Mouse (Mus musculus) liver, postnatal 0 days (tissue): Measurements from ENCODE around the gene Acsm4. TPM values are rescaled to one million over a fixed set of nuclear protein-coding genes. Genes with fewer than 3 reads are reported as not detected.

Experiments
- ATAC-seq: fragments of 200-750 bp; cut with Nextera tagmentation; 2 replicates; pipeline ENCODE4 v1.8.0; 2017; ENCODE audit warnings: mild to moderate bottlenecking, moderate library complexity
- DNase-seq: peaks from one replicate; pipeline ENCODE4 v3.0.0-alpha.2; 2016
- H3K27ac ChIP-seq: fragments of 300-500 bp; sonication (generic); 2 replicates; pipeline ENCODE4 v1.5.1; 2014; ENCODE audit warnings: antibody characterized with exemption, moderate library complexity, mild to moderate bottlenecking, low read depth
- H3K27me3 ChIP-seq: fragments of 300-500 bp; sonication (generic); 2 replicates; pipeline ENCODE4 v1.6.1; 2014; ENCODE audit warnings: low read length, control low read depth, mixed read lengths; ENCODE audit not compliant: insufficient read depth
- H3K36me3 ChIP-seq: fragments of 300-500 bp; sonication (generic); replicated peaks from 2 replicates; pipeline ENCODE4 v1.6.1; 2014; ENCODE audit warnings: mild to moderate bottlenecking, control low read depth, low read length, moderate library complexity, mixed read lengths; ENCODE audit not compliant: insufficient read depth
- H3K4me1 ChIP-seq: fragments of 300-500 bp; sonication (generic); 2 replicates; pipeline ENCODE4 v1.6.1; 2014; ENCODE audit warnings: antibody characterized with exemption, mild to moderate bottlenecking, control low read depth; ENCODE audit not compliant: insufficient read depth
- H3K4me2 ChIP-seq: fragments of 300-500 bp; sonication (generic); 2 replicates; pipeline ENCODE4 v1.6.1; 2014; ENCODE audit warnings: low read depth, mild to moderate bottlenecking, low read length, moderate library complexity, mixed read lengths
- H3K4me3 ChIP-seq: fragments of 300-500 bp; sonication (generic); 2 replicates; pipeline ENCODE4 v1.5.1; 2014; ENCODE audit warnings: low read depth, low read length
- H3K9ac ChIP-seq: fragments of 300-500 bp; sonication (generic); replicated peaks from 2 replicates; pipeline ENCODE4 v1.6.1; 2014; ENCODE audit warnings: mild to moderate bottlenecking, moderate library complexity
- H3K9me3 ChIP-seq: fragments of 300-500 bp; sonication (generic); 2 replicates; pipeline ENCODE4 v1.6.1; 2016; ENCODE audit warnings: mild to moderate bottlenecking, control low read depth, low read length, mixed read lengths
- CTCF ChIP-seq: sonication (generic); IDR thresholded peaks from 2 replicates; pipeline ENCODE4 v1.5.1; 2016; ENCODE audit warnings: antibody characterized with exemption, low read depth
- EP300 ChIP-seq: IDR thresholded peaks from 2 replicates; pipeline ENCODE4 v1.6.1; 2016; ENCODE audit warnings: antibody characterized with exemption, low read depth, mild to moderate bottlenecking
- WGBS: fragments of 180-500 bp; shearing (Covaris S2); extraction: QIAGEN DNeasy Blood & Tissue Kit; methylation state at CpG from one replicate; pipeline ENCODE4 v1.1.7; 2014; ENCODE audit not compliant: insufficient replicate concordance; 5-methylcytosine and 5-hydroxymethylcytosine counted together
- polyA plus RNA-seq: library from polyadenylated mRNA; unstranded; fragments of >200 nt; fragmentation: Nextera tagmentation; extraction: Ambion mirVana; gene quantifications from 2 replicates; pipeline ENCODE4 v1.2.1, GENCODE M21; 2015

Acsm4 gene
- polyA plus RNA-seq, result not detected in 2 replicates

DNA sequence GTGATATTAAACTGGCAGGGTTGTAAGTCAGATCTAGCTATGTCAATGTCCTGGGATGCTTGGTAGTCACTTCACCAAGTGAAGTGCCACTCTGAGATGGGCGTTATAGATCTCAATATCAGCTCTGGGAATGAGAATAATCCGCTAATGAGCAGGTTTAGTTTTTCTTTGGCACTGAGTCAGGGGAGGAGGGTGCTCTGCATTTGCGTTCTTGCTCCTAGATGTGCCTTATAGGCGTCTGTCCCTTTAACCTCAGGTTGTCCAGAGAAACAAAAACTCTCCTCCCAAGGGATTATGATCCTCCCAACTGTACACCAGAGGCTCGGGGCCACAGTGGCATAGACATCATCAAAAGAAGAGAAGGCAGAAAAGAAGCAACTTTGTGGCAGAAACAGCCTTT is at the start of gene Acsm4:
TSS of gene Acsm4 (plus strand) at position 301 of the 400 bp plus-strand sequence.
- Histone ChIP-seq H3K27ac (no peak within 1 kb of the TSS), H3K36me3 (no peaks in the 10 kb centered on the region), H3K4me1 (no peaks in the 10 kb centered on the region), H3K4me2 (no peak within 1 kb of the TSS), H3K27me3 (no peaks in the 10 kb centered on the region), H3K4me3 (no peak within 1 kb of the TSS), H3K9me3 (no peaks in the 10 kb centered on the region), H3K9ac (no peak within 1 kb of the TSS)
- no peak for ATAC-seq
- WGBS, result 60% methylated on average over 5 of the region's 5 CpGs
- no peak for DNase-seq
- no peak for TF ChIP-seq EP300
- TF ChIP-seq CTCF, result no peak

DNA sequence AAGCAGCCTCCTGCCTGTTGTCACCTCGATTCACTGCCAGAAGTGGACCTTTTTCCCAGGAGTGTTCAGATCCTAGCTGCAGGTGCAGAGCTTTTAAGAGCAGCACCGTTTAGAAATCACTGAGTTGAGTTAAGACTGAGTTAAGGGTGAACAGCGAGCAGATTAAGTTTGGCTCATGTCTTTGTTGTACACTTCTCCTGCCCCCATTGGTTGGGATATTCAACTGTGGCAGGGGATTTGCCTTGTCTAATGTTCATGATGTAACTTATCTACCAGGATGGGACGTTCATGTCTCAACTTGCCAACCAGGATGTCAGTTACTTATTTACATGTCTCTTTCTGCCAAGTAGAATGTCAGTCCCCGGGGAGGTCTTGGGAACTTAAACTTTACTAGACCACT is 47.5 kb upstream of the Acsm4 start:
- ATAC-seq, result no peak
- TF ChIP-seq CTCF, result no peak
- TF ChIP-seq EP300, result no peak

DNA sequence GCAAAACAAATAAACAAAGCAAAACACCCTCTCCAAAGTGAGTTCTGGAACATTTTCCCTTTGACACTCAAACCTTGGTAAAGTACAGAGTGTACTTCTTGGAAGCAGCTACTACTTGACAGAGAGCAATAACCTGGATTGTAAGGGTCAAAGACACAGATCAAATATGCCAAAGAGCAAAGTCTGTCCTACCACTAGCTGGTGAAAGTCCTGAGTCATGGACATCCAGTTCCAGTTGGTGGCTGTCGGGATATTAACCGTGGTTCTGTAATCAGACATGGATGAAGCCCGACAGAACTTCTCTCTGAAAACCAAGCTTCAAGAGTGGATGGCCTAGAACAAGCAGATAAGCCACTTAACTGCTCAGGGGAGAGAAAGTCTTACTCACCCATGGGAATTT is 21.9 kb upstream of the Acsm4 start:
- ATAC-seq (peak; percentile 69), DNase-seq (no peak)
- Histone ChIP-seq H3K9me3 (no peaks in the 10 kb centered on the region), H3K4me1 (no peaks in the 10 kb centered on the region), H3K4me2 (no peak overlapping the region), H3K36me3 (no peaks in the 10 kb centered on the region), H3K9ac (no peak overlapping the region), H3K27ac (peak overlapping the region; percentile 45), H3K4me3 (no peak overlapping the region), H3K27me3 (no peaks in the 10 kb centered on the region)
- TF ChIP-seq CTCF, result no peak
- TF ChIP-seq EP300, result peak; percentile 43; the same call in 1 of the 2 replicates
- WGBS, result 56% methylated on average over 3 of the region's 3 CpGs

More for the DNA sequence above, 47.5 kb upstream of the Acsm4 start:
- H3K27ac ChIP-seq, result no peak overlapping the region
- H3K9ac ChIP-seq, result no peak overlapping the region
- H3K4me2 ChIP-seq, result no peak overlapping the region
- H3K27me3 ChIP-seq, result no peaks in the 10 kb centered on the region
- 65% methylated on average over 5 of the region's 5 CpGs for WGBS
- H3K9me3 ChIP-seq, result no peaks in the 10 kb centered on the region
- DNase-seq, result no peak
- peaks cover 4% of the 10 kb centered on the region; the same call in 1 of the 2 replicates for H3K4me1 ChIP-seq
- H3K4me3 ChIP-seq, result no peak overlapping the region
- no peaks in the 10 kb centered on the region for H3K36me3 ChIP-seq

DNA sequence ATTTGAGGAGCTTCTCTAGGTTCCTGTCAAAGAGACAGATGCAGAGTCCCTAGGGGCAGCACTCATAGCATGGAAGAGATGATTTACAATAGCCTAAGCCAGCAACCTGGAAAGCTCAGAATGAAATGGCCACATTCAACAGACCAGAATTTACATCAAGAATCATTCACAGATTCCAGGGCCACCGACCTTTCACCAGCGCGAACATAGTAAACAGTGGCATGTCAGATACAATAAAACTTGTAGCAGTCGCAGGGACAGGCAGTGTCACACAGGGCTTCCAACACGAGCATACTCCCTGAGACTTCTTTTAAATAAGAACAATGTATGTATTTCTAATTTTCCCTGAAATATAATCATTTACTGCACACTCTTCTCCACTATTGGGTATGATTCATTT is 19.4 kb upstream of the Acsm4 start:
- no peaks in the 10 kb centered on the region for H3K9me3 ChIP-seq
- H3K27ac ChIP-seq, result no peak overlapping the region
- no peaks in the 10 kb centered on the region for H3K36me3 ChIP-seq
- H3K4me3 ChIP-seq, result no peak overlapping the region
- WGBS, result 55% methylated on average over 5 of the region's 5 CpGs
- DNase-seq, result peak; percentile 18
- no peak overlapping the region for H3K4me2 ChIP-seq
- no peaks in the 10 kb centered on the region for H3K27me3 ChIP-seq
- no peaks in the 10 kb centered on the region for H3K4me1 ChIP-seq
- TF ChIP-seq CTCF (no peak), EP300 (no peak)
- H3K9ac ChIP-seq, result no peak overlapping the region
- peak; percentile 73 for ATAC-seq

DNA sequence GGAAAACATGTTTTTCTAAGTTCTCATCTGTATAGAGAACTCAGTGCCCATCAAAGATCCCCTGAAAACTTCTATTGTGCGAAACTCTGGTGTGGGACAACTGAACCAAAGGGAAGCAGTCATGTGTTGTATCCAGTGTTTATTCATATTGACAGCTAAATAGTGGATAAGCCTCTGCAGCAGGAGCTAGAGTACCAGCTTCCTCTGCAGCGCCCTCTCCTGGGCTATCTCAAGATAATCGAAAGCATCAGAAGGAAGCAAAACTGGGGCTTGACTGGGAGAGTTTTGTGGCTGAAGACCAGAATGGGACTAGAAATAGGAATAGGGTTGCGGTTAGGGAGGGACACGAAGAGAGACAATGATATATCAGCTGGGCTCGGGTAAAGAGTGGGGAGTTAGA is 18.9 kb upstream of the Acsm4 start:
- Histone ChIP-seq H3K36me3 (no peaks in the 10 kb centered on the region), H3K4me3 (no peak overlapping the region), H3K4me1 (no peaks in the 10 kb centered on the region), H3K27me3 (no peaks in the 10 kb centered on the region), H3K27ac (no peak overlapping the region), H3K4me2 (no peak overlapping the region), H3K9ac (no peak overlapping the region), H3K9me3 (no peaks in the 10 kb centered on the region)
- WGBS, result 41% methylated on average over 6 of the region's 6 CpGs
- ATAC-seq (peak; percentile 69), DNase-seq (peak; percentile 39)
- no peak for TF ChIP-seq EP300
- TF ChIP-seq CTCF, result peak; percentile 60

DNA sequence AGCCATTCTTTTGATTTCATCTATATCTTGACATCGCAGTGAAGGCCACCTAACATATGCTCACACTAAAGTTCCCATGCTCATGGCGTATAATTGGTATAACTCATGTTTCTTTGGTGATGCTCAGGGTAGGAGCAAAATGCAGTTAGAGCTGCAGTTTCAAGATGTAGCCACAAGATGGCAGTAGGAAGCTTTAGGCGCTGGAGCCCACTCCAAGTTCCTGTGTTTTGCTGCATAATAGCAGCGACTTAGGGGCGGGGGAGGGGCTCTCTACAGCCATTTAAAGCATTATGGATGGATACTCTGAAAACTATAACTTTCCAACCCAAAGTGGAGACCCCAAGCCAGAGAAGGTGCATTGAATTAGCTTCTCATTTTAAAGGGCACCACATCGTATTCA is 16.4 kb upstream of the Acsm4 start:
- no peak overlapping the region for H3K27ac ChIP-seq
- WGBS, result 18% methylated on average over 6 of the region's 6 CpGs
- H3K9me3 ChIP-seq, result no peaks in the 10 kb centered on the region
- no peaks in the 10 kb centered on the region for H3K36me3 ChIP-seq
- H3K9ac ChIP-seq, result no peak overlapping the region
- H3K4me3 ChIP-seq, result no peak overlapping the region
- H3K4me2 ChIP-seq, result no peak overlapping the region
- H3K4me1 ChIP-seq, result no peaks in the 10 kb centered on the region
- TF ChIP-seq CTCF (peak; percentile 87), EP300 (no peak)
- peak; percentile 41; the same call in 1 of the 2 replicates for ATAC-seq
- no peaks in the 10 kb centered on the region for H3K27me3 ChIP-seq
- DNase-seq, result peak; percentile 36

DNA sequence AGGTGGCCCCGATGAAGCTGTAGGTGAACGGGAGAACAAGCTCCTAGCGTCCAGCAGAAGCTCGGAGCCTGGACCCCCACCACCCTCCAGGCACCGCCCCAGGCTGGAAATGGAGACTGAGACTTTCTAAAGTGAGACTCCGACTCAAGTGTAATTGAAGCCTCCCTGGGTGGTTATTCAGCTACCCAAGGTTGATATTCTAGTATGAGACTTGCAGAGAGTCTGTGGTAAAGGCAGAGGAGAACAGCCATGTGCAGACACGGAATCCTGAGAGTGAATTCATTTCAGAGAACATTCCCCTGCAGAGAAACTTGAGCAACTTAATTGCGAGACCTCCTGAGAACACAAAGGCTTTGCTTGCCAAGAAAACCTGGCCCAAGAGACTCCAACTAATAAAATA is 9.7 kb upstream of the Acsm4 start:
- WGBS, result 69% methylated on average over 8 of the region's 8 CpGs
- H3K27ac ChIP-seq, result no peak overlapping the region
- no peak overlapping the region for H3K4me3 ChIP-seq
- no peaks in the 10 kb centered on the region for H3K4me1 ChIP-seq
- no peak overlapping the region for H3K4me2 ChIP-seq
- ATAC-seq, result no peak
- no peak for DNase-seq
- no peaks in the 10 kb centered on the region for H3K27me3 ChIP-seq
- no peaks in the 10 kb centered on the region for H3K9me3 ChIP-seq
- H3K9ac ChIP-seq, result no peak overlapping the region
- no peaks in the 10 kb centered on the region for H3K36me3 ChIP-seq
- TF ChIP-seq EP300 (no peak), CTCF (no peak)
